Mouse (Mus musculus): ENCODE results near the gene S100a16.

The S100a16 gene

DNA sequence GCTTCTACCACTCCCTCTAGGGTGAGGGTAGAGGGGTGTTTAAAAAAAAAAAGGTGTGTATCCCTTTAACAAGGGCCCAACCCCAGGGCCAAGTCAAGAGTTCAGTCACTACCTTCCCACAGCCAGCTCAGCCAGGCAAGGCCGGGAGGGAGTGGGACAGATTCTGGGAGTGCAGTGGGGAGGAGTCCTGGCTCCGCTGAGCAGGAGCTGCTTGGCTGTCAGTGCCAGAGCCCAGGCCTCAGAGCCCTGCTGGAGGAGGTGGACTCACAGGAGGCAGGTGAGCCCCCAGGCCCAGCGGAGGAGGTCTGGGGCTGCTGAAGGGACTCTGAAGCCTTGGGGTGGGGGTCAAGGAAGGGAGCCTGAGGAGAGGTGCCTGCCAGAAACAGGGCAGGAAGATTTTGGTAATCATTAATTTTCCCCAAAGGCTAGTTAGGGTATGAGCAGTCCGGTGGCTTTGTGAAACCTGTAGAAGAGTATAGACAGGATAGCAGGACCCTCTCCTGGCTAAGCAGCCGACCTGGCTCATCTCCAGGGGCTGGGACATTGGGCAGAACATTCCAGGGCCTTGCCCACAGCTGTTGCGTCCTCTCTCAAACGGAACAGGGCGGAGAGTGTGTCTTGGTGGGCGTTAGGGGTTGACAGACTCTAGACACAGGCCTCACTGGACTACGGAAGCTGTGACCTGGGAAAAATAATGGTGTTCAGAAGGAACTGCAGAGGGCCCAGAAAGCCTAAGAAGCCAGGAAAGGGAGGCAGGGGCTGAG is at the start of gene S100a16:
TSS of gene S100a16 (plus strand) at position 114 of the 764 bp plus-strand sequence.
- no peak for DNase-seq (ENCODE audit: low read depth, low spot score)
- no peaks in the 10 kb centered on the region for H3K36me3 ChIP-seq (ENCODE audit: control insufficient read depth, insufficient read depth, low read length, poor library complexity, severe bottlenecking)
- H3K27me3 ChIP-seq (ENCODE audit: control insufficient read depth, insufficient read depth, low read length, poor library complexity, severe bottlenecking) = no peaks in the 10 kb centered on the region

GRCm38 (mm10) chr3:90488576-90488975 is 48.5 kb upstream of the S100a16 start:
- Histone ChIP-seq H3K36me3 (ENCODE audit: control insufficient read depth, insufficient read depth, low read length, poor library complexity, severe bottlenecking) (peaks cover 4% of the 10 kb centered on the region; the same call in 1 of the 2 replicates), H3K27me3 (ENCODE audit: control insufficient read depth, insufficient read depth, low read length, poor library complexity, severe bottlenecking) (no peaks in the 10 kb centered on the region)
- DNase-seq (ENCODE audit: low read depth, low spot score) = no peak

- H3K36me3 ChIP-seq (ENCODE audit: control insufficient read depth, insufficient read depth, low read length, poor library complexity, severe bottlenecking) = peaks cover 4% of the 10 kb centered on the region; the same call in 1 of the 2 replicates
- peak; percentile 97 for DNase-seq (ENCODE audit: low read depth, low spot score)
- H3K27me3 ChIP-seq (ENCODE audit: control insufficient read depth, insufficient read depth, low read length, poor library complexity, severe bottlenecking) = no peaks in the 10 kb centered on the region
Measured at GRCm38 (mm10) chr3:90490696-90491256, 46.3 kb upstream of the S100a16 start, which contains the start of gene Snapin. Snapin (minus strand) TSS chr3:90491033.

DNA sequence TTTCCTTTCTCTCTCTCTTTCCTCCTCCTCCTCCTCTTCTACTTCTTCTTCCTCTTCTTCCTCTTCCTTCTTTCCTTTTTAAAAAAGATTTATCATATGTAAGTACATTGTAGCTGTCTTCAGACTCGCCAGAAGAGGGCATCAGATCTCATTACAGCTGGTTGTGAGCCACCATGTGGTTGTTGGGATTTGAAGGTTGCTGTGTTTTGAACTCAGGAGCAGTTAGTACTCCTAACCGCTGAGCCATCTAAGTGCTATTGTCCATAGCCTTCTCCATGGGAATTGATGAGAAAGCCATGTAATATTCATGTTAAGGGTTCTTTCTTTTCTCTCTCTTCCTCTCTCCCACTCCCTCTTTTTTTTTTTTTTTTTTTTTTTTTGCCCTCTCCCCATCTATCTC is 45.7 kb upstream of the S100a16 start:
- peaks cover 4% of the 10 kb centered on the region; the same call in 1 of the 2 replicates for H3K36me3 ChIP-seq (ENCODE audit: control insufficient read depth, insufficient read depth, low read length, poor library complexity, severe bottlenecking)
- no peaks in the 10 kb centered on the region for H3K27me3 ChIP-seq (ENCODE audit: control insufficient read depth, insufficient read depth, low read length, poor library complexity, severe bottlenecking)
- peak; percentile 71 for DNase-seq (ENCODE audit: low read depth, low spot score)

DNA sequence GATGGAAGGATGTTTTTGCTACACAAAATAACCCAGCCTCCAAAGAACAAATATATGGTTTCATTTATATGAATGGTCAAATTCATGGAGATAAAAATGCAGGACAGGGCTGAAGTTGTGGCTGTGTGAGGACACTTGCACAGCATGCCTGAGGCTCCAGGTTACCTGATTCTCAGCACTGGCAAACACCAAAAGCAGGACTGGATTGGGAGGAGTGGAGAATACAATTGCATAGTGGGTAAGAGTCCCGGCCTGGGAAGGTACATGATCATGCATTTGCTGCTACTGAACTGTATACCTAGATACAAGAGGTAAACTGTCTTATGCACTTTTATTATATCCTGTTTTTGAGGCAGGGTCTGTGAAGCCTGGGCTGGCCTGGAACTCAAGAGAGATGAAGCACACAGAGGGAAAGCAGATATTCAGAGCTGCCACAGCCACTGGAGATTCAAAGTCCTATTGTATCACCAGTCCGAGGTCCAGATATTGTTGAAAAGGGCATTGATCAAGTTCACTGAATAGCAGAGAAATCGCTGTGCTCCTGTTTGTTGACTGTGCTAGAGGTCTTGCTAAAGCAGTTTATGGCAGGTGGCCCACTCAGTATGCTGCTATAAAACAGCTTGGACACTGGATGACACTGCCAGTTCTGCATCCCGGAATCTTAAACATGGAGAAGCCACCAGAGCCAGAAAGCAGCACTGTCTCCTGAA is 43.1 kb upstream of the S100a16 start:
- H3K36me3 ChIP-seq (ENCODE audit: control insufficient read depth, insufficient read depth, low read length, poor library complexity, severe bottlenecking) = peaks cover 10% of the 10 kb centered on the region
- no peak for DNase-seq (ENCODE audit: low read depth, low spot score)
- no peaks in the 10 kb centered on the region for H3K27me3 ChIP-seq (ENCODE audit: control insufficient read depth, insufficient read depth, low read length, poor library complexity, severe bottlenecking)

GRCm38 (mm10) chr3:90495850-90496525 is 41.1 kb upstream of the S100a16 start:
- no peak for DNase-seq (ENCODE audit: low read depth, low spot score)

DNA sequence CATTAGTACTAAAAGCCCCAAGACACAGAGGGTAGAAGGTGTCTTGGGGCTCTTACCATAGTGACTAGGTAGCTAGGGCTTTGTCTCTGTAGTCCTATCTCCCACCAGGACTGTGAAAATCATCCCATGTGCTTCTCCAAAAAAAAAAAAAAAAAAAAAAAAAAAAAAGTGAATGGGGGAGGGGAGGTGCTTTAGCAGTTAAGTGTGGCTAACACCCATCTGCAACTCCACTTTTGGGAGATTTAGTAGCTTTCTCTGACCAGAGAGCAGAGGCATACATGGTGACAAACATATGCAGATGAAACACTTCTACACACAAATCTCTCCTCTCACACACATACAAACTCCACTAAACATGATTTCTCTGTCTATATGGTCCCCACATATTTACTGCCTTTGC is 39.5 kb upstream of the S100a16 start:
- no peak for DNase-seq (ENCODE audit: low read depth, low spot score)
- no peaks in the 10 kb centered on the region for H3K27me3 ChIP-seq (ENCODE audit: control insufficient read depth, insufficient read depth, low read length, poor library complexity, severe bottlenecking)
- peaks cover 14% of the 10 kb centered on the region for H3K36me3 ChIP-seq (ENCODE audit: control insufficient read depth, insufficient read depth, low read length, poor library complexity, severe bottlenecking)

More at GRCm38 (mm10) chr3:90495850-90496525, 41.1 kb upstream of the S100a16 start:
- peaks cover 11% of the 10 kb centered on the region for H3K36me3 ChIP-seq (ENCODE audit: control insufficient read depth, insufficient read depth, low read length, poor library complexity, severe bottlenecking)
- H3K27me3 ChIP-seq (ENCODE audit: control insufficient read depth, insufficient read depth, low read length, poor library complexity, severe bottlenecking) = no peaks in the 10 kb centered on the region

DNA sequence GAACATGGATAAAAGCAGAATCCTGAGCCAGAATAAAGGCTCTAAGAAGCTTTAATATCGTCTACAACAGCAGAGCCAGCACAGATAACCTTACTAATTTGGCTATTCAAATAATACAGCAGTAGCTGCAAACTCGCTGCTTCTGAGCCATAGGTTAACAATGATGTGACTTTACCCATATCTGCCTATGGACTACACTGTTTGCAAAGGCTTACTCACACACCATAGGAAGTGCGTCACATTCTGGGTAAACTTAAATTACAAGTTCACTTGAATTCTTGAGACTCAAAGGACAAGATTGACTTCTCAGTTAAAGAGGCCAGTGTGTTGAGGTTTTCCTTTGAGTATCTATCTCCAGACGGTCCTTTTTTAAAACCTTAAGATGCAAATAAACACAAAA is 33.6 kb upstream of the S100a16 start:
- Histone ChIP-seq H3K27me3 (ENCODE audit: control insufficient read depth, insufficient read depth, low read length, poor library complexity, severe bottlenecking) (no peaks in the 10 kb centered on the region), H3K36me3 (ENCODE audit: control insufficient read depth, insufficient read depth, low read length, poor library complexity, severe bottlenecking) (peaks cover 27% of the 10 kb centered on the region)
- no peak for DNase-seq (ENCODE audit: low read depth, low spot score)

- H3K27me3 ChIP-seq (ENCODE audit: control insufficient read depth, insufficient read depth, low read length, poor library complexity, severe bottlenecking) = no peaks in the 10 kb centered on the region
- no peak for DNase-seq (ENCODE audit: low read depth, low spot score)
- peaks cover 24% of the 10 kb centered on the region for H3K36me3 ChIP-seq (ENCODE audit: control insufficient read depth, insufficient read depth, low read length, poor library complexity, severe bottlenecking)
Measured at GRCm38 (mm10) chr3:90505216-90505615, 31.8 kb upstream of the S100a16 start.

- DNase-seq (ENCODE audit: low read depth, low spot score) = no peak
- H3K36me3 ChIP-seq (ENCODE audit: control insufficient read depth, insufficient read depth, low read length, poor library complexity, severe bottlenecking) = peaks cover 24% of the 10 kb centered on the region
- no peaks in the 10 kb centered on the region for H3K27me3 ChIP-seq (ENCODE audit: control insufficient read depth, insufficient read depth, low read length, poor library complexity, severe bottlenecking)
Measured at GRCm38 (mm10) chr3:90506362-90506761, 30.7 kb upstream of the S100a16 start.

- peak; percentile 18 for DNase-seq (ENCODE audit: low read depth, low spot score)
- Histone ChIP-seq H3K27me3 (ENCODE audit: control insufficient read depth, insufficient read depth, low read length, poor library complexity, severe bottlenecking) (no peaks in the 10 kb centered on the region), H3K36me3 (ENCODE audit: control insufficient read depth, insufficient read depth, low read length, poor library complexity, severe bottlenecking) (peaks cover 15% of the 10 kb centered on the region)
Measured at GRCm38 (mm10) chr3:90508287-90508949, 28.6 kb upstream of the S100a16 start.

DNA sequence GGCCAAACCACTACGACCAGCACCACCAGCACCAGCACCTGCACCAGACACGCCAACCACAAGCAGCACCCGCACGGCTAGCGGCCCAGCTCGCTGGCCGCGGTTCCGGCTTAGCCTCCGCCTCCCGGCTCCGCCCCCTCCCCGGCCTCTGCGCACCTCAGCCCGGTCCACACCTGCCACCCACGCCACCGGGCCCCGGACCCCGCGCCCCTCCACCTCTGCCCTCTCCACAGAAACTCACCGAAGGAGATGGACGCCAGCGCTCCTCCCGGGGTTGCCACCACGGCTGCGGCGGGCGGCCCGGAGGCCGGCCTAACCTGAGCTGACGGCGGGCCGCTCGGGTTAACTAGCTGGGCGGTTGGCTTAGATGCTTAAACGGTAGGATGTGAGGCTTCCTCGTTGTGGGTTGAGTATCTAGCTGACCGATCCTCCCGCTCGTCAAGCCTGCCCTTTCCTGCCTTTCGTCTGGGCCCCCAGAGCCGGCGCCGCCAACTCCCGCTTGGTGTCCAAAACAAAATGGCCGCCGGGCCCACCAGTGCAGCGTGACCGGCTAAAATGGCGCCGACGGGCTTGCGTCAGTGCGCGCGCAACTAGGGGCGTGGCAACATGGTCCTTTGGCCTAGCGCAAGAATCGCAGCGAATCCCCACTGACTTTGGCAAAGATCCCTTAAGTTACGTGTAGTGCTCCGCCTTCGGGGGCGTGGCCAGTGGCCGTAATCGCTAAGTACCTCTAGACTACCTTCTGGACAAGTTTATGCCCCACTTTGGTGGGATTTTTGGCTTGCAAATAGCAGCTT is 27.9 kb upstream of the S100a16 start, which contains the start of gene Chtop:
TSS of gene Chtop (minus strand) at position 549 of the 797 bp plus-strand sequence.
- Histone ChIP-seq H3K27me3 (ENCODE audit: control insufficient read depth, insufficient read depth, low read length, poor library complexity, severe bottlenecking) (no peaks in the 10 kb centered on the region), H3K36me3 (ENCODE audit: control insufficient read depth, insufficient read depth, low read length, poor library complexity, severe bottlenecking) (peaks cover 14% of the 10 kb centered on the region)
- peak; percentile 100 for DNase-seq (ENCODE audit: low read depth, low spot score)

DNA sequence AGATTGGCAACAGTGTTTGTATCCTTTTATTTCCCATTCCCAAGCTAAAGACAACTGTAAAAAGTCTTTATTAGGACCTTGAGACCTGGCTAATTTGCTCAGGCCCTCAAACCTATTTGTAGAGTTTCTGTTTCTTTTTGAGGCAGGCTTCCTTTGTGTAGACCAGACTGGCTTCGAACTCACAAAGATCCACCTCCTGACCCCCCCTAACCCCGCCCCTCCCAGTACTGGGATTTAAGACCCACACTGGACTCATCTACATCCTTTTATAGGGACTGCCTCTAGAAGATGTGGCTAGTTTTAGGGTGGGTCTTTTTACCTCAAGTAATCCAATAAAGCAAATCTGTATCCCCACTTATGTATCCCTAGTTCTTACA is 27.3 kb upstream of the S100a16 start:
- no peaks in the 10 kb centered on the region for H3K27me3 ChIP-seq (ENCODE audit: control insufficient read depth, insufficient read depth, low read length, poor library complexity, severe bottlenecking)
- peaks cover 14% of the 10 kb centered on the region for H3K36me3 ChIP-seq (ENCODE audit: control insufficient read depth, insufficient read depth, low read length, poor library complexity, severe bottlenecking)
- no peak for DNase-seq (ENCODE audit: low read depth, low spot score)

Data from splenic B cell, adult 2 months (primary cell).